Mouse (Mus musculus) hematopoietic stem cell, adult 5-6 weeks (primary cell): Measurements from ENCODE around the gene Eral1. TPM values are rescaled to one million over a fixed set of nuclear protein-coding genes. Genes with fewer than 3 reads are reported as not detected.

ENCODE experiments used
- ATAC-seq, 2 experiments: fragments of 125-278 bp in 1 of 2; replicated peaks in 1 of 2; 2 replicates each; pipeline ENCODE4 v1.8.0; 2016 to 2017; ENCODE audit warnings: inconsistent platforms in 2 of 2, mild to moderate bottlenecking in 2 of 2, moderate number of reproducible peaks in 2 of 2, low read depth in 1 of 2, moderate TSS enrichment in 1 of 2; ENCODE audit not compliant: low FRiP score in 2 of 2, poor library complexity in 2 of 2, severe bottlenecking in 2 of 2, insufficient read depth in 1 of 2, low TSS enrichment in 1 of 2
- total RNA-seq: library from RNA; stranded (forward); fragments of 172-1452, 232-1000 nt; gene quantifications from 2 replicates; pipeline ENCODE4 v1.2.3, GENCODE M21; 2017

Gene Eral1
- total RNA-seq = 28.3 and 28.5 TPM in 2 replicates

GRCm38 (mm10) chr11:78079961-78080921 lies at the start of gene Eral1:
TSS of gene Eral1 (minus strand) at chr11:78080383.
- ATAC-seq = peak; percentile 96 to 97

- no peak for ATAC-seq
Observed at GRCm38 (mm10) chr11:78129458-78129857, 49.3 kb upstream of the Eral1 start.

GRCm38 (mm10) chr11:78126739-78127138 lies 46.6 kb upstream of the Eral1 start:
- ATAC-seq = peak; percentile 65 to 68; a peak in 2 of 4 replicates

GRCm38 (mm10) chr11:78125691-78126090 lies 45.5 kb upstream of the Eral1 start:
- peak; percentile 47 to 68; a peak in 3 of 4 replicates for ATAC-seq

- no peak for ATAC-seq
Observed at GRCm38 (mm10) chr11:78123782-78124181, 43.6 kb upstream of the Eral1 start.

GRCm38 (mm10) chr11:78122815-78123214 lies 42.6 kb upstream of the Eral1 start:
- ATAC-seq = no peak

GRCm38 (mm10) chr11:78121176-78121575 lies 41.0 kb upstream of the Eral1 start:
- no peak for ATAC-seq

GRCm38 (mm10) chr11:78119898-78120297 lies 39.7 kb upstream of the Eral1 start:
- ATAC-seq = peak; percentile 61 to 69

GRCm38 (mm10) chr11:78118467-78118866 lies 38.3 kb upstream of the Eral1 start:
- no peak for ATAC-seq

GRCm38 (mm10) chr11:78116146-78116410 lies 35.9 kb upstream of the Eral1 start:
- ATAC-seq = no peak

- peak; percentile 81 to 93 for ATAC-seq
Observed at GRCm38 (mm10) chr11:78115367-78116145, 35.4 kb upstream of the Eral1 start.

- ATAC-seq = no peak
Observed at GRCm38 (mm10) chr11:78114676-78115366, 34.6 kb upstream of the Eral1 start.

- no peak for ATAC-seq
Observed at GRCm38 (mm10) chr11:78113616-78114015, 33.4 kb upstream of the Eral1 start.

GRCm38 (mm10) chr11:78104501-78104900 lies 24.3 kb upstream of the Eral1 start:
- no peak for ATAC-seq

- ATAC-seq = no peak
Observed at GRCm38 (mm10) chr11:78102958-78103747, 23.0 kb upstream of the Eral1 start.

- ATAC-seq = no peak
Observed at GRCm38 (mm10) chr11:78102142-78102541, 22.0 kb upstream of the Eral1 start.

- ATAC-seq = peak in 1 of 2 experiments; percentile 62; a peak in 1 of 4 replicates
Observed at GRCm38 (mm10) chr11:78100746-78101145, 20.6 kb upstream of the Eral1 start.
